Mouse (Mus musculus): ENCODE results near the gene Kremen1. TPM values are rescaled to one million over a fixed set of nuclear protein-coding genes. Genes with fewer than 3 reads are reported as not detected.

Kremen1 gene
- polyA plus RNA-seq, 1 experiment from 2014 or later = 1.6 TPM

GRCm38 (mm10) chr11:5260942-5261459 is 357 bp downstream of the Kremen1 start:
- Histone ChIP-seq H3K9me3 (replicated peaks) (no peaks in the 10 kb centered on the region), H3K27me3 (peaks cover 37% of the 10 kb centered on the region), H3K9ac (peak overlapping the region; percentile 82), H3K36me3 (no peaks in the 10 kb centered on the region), H3K4me1 (replicated peaks) (peaks cover 20% of the 10 kb centered on the region), H3K27ac (no peak overlapping the region), H3K4me2 (peak overlapping the region; percentile 98), H3K4me3 (replicated peaks) (peak overlapping the region; percentile 83)
- DNase-seq (no peak), ATAC-seq (ENCODE audit: low read depth) (no peak)
- WGBS (ENCODE audit: insufficient replicate concordance) = 2% methylated on average over 30 of the region's 42 CpGs

GRCm38 (mm10) chr11:5259944-5260598 is 1.3 kb downstream of the Kremen1 start:
- no peak for DNase-seq
- H3K4me3 ChIP-seq (replicated peaks) = peak overlapping the region; percentile 83; the same call in 1 of the 2 replicates
- H3K4me2 ChIP-seq = peak overlapping the region; percentile 98

GRCm38 (mm10) chr11:5258036-5258435 is 3.3 kb downstream of the Kremen1 start:
- Histone ChIP-seq H3K4me1 (replicated peaks) (peaks cover 27% of the 10 kb centered on the region), H3K9ac (no peak overlapping the region), H3K36me3 (no peaks in the 10 kb centered on the region), H3K27me3 (peaks cover 35% of the 10 kb centered on the region), H3K9me3 (replicated peaks) (no peaks in the 10 kb centered on the region), H3K27ac (no peak overlapping the region), H3K4me3 (replicated peaks) (no peak overlapping the region), H3K4me2 (no peak overlapping the region)
- WGBS (ENCODE audit: insufficient replicate concordance) = 75% methylated on average over 6 of the region's 6 CpGs
- DNase-seq (no peak), ATAC-seq (ENCODE audit: low read depth) (no peak)

More at GRCm38 (mm10) chr11:5259944-5260598, 1.3 kb downstream of the Kremen1 start:
- Histone ChIP-seq H3K36me3 (no peaks in the 10 kb centered on the region), H3K9me3 (replicated peaks) (no peaks in the 10 kb centered on the region), H3K9ac (no peak overlapping the region), H3K4me1 (replicated peaks) (peaks cover 20% of the 10 kb centered on the region), H3K27me3 (peaks cover 37% of the 10 kb centered on the region), H3K27ac (no peak overlapping the region)
- WGBS (ENCODE audit: insufficient replicate concordance) = 55% methylated on average over 10 of the region's 10 CpGs
- ATAC-seq (ENCODE audit: low read depth) = no peak

GRCm38 (mm10) chr11:5257151-5257862 is 4.1 kb downstream of the Kremen1 start:
- peaks cover 25% of the 10 kb centered on the region for H3K4me1 ChIP-seq (replicated peaks)
- 58% methylated on average over 13 of the region's 13 CpGs for WGBS (ENCODE audit: insufficient replicate concordance)
- no peaks in the 10 kb centered on the region for H3K36me3 ChIP-seq
- no peak overlapping the region for H3K4me2 ChIP-seq
- H3K27ac ChIP-seq = no peak overlapping the region
- H3K9ac ChIP-seq = no peak overlapping the region
- no peak for ATAC-seq (ENCODE audit: low read depth)
- H3K4me3 ChIP-seq (replicated peaks) = no peak overlapping the region
- DNase-seq = no peak
- peaks cover 33% of the 10 kb centered on the region for H3K27me3 ChIP-seq
- no peaks in the 10 kb centered on the region for H3K9me3 ChIP-seq (replicated peaks)

GRCm38 (mm10) chr11:5255509-5256014 is 5.8 kb downstream of the Kremen1 start:
- no peaks in the 10 kb centered on the region for H3K9me3 ChIP-seq (replicated peaks)
- no peaks in the 10 kb centered on the region for H3K36me3 ChIP-seq
- no peak overlapping the region for H3K27ac ChIP-seq
- H3K4me1 ChIP-seq (replicated peaks) = peaks cover 11% of the 10 kb centered on the region
- no peak overlapping the region for H3K4me2 ChIP-seq
- no peak overlapping the region for H3K4me3 ChIP-seq (replicated peaks)
- 68% methylated on average over 9 of the region's 9 CpGs for whole genome bisulfite sequencing (ENCODE audit: insufficient replicate concordance)
- H3K9ac ChIP-seq = no peak overlapping the region
- no peak for ATAC-seq (ENCODE audit: low read depth)
- H3K27me3 ChIP-seq = peaks cover 25% of the 10 kb centered on the region
- no peak for DNase-seq

- H3K27me3 ChIP-seq = peaks cover 11% of the 10 kb centered on the region
- peaks cover 15% of the 10 kb centered on the region for H3K4me1 ChIP-seq (replicated peaks)
- WGBS (ENCODE audit: insufficient replicate concordance) = 58% methylated on average over 2 of the region's 2 CpGs
- no peak overlapping the region for H3K27ac ChIP-seq
- H3K4me3 ChIP-seq (replicated peaks) = no peak overlapping the region
- ATAC-seq (ENCODE audit: low read depth) (no peak), DNase-seq (no peak)
- H3K4me2 ChIP-seq = no peak overlapping the region
- no peaks in the 10 kb centered on the region for H3K9me3 ChIP-seq (replicated peaks)
- no peaks in the 10 kb centered on the region for H3K36me3 ChIP-seq
- H3K9ac ChIP-seq = no peak overlapping the region
Measured at GRCm38 (mm10) chr11:5254016-5254415, 7.3 kb downstream of the Kremen1 start.

GRCm38 (mm10) chr11:5253528-5253927 is 7.8 kb downstream of the Kremen1 start:
- Histone ChIP-seq H3K9me3 (replicated peaks) (no peaks in the 10 kb centered on the region), H3K4me2 (no peak overlapping the region), H3K27me3 (peaks cover 6% of the 10 kb centered on the region), H3K4me3 (replicated peaks) (no peak overlapping the region), H3K4me1 (replicated peaks) (peaks cover 20% of the 10 kb centered on the region), H3K27ac (no peak overlapping the region), H3K9ac (no peak overlapping the region), H3K36me3 (no peaks in the 10 kb centered on the region)
- WGBS (ENCODE audit: insufficient replicate concordance) = 44% methylated on average over 3 of the region's 3 CpGs
- ATAC-seq (ENCODE audit: low read depth) (no peak), DNase-seq (no peak)

GRCm38 (mm10) chr11:5252727-5253126 is 8.6 kb downstream of the Kremen1 start:
- Histone ChIP-seq H3K4me3 (replicated peaks) (no peak overlapping the region), H3K4me1 (replicated peaks) (peaks cover 24% of the 10 kb centered on the region), H3K36me3 (no peaks in the 10 kb centered on the region), H3K4me2 (no peak overlapping the region), H3K9ac (no peak overlapping the region), H3K27ac (no peak overlapping the region), H3K9me3 (replicated peaks) (no peaks in the 10 kb centered on the region), H3K27me3 (no peaks in the 10 kb centered on the region)
- 72% methylated on average over 8 of the region's 8 CpGs for WGBS (ENCODE audit: insufficient replicate concordance)
- ATAC-seq (ENCODE audit: low read depth) = no peak
- DNase-seq = no peak

GRCm38 (mm10) chr11:5251112-5251511 is 10.2 kb downstream of the Kremen1 start:
- Histone ChIP-seq H3K27me3 (no peaks in the 10 kb centered on the region), H3K4me3 (replicated peaks) (no peak overlapping the region), H3K36me3 (no peaks in the 10 kb centered on the region), H3K4me1 (replicated peaks) (peaks cover 38% of the 10 kb centered on the region), H3K27ac (no peak overlapping the region), H3K9ac (no peak overlapping the region; the same call in 1 of the 2 replicates), H3K9me3 (replicated peaks) (no peaks in the 10 kb centered on the region), H3K4me2 (no peak overlapping the region)
- 75% methylated on average over 6 of the region's 6 CpGs for WGBS (ENCODE audit: insufficient replicate concordance)
- no peak for DNase-seq
- ATAC-seq (ENCODE audit: low read depth) = no peak

GRCm38 (mm10) chr11:5248200-5248599 is 13.2 kb downstream of the Kremen1 start:
- no peak overlapping the region for H3K27ac ChIP-seq
- ATAC-seq (ENCODE audit: low read depth) (peak; percentile 56; the same call in 1 of the 2 replicates), DNase-seq (no peak)
- no peak overlapping the region; the same call in 1 of the 2 replicates for H3K9ac ChIP-seq
- WGBS (ENCODE audit: insufficient replicate concordance) = 50% methylated on average over 2 of the region's 2 CpGs
- H3K4me1 ChIP-seq (replicated peaks) = peaks cover 50% of the 10 kb centered on the region
- no peaks in the 10 kb centered on the region for H3K27me3 ChIP-seq
- no peak overlapping the region for H3K4me2 ChIP-seq
- no peak overlapping the region for H3K4me3 ChIP-seq (replicated peaks)
- no peaks in the 10 kb centered on the region for H3K36me3 ChIP-seq
- no peaks in the 10 kb centered on the region for H3K9me3 ChIP-seq (replicated peaks)

GRCm38 (mm10) chr11:5245431-5245830 is 15.9 kb downstream of the Kremen1 start:
- no peaks in the 10 kb centered on the region for H3K36me3 ChIP-seq
- peaks cover 54% of the 10 kb centered on the region for H3K4me1 ChIP-seq (replicated peaks)
- no peak for ATAC-seq (ENCODE audit: low read depth)
- H3K9ac ChIP-seq = no peak overlapping the region
- no peak overlapping the region for H3K4me3 ChIP-seq (replicated peaks)
- H3K27me3 ChIP-seq = no peaks in the 10 kb centered on the region
- no peaks in the 10 kb centered on the region for H3K9me3 ChIP-seq (replicated peaks)
- no peak for DNase-seq
- 59% methylated on average over 7 of the region's 7 CpGs for WGBS (ENCODE audit: insufficient replicate concordance)
- H3K27ac ChIP-seq = no peak overlapping the region
- no peak overlapping the region for H3K4me2 ChIP-seq
